8 mouse cellular contexts compared by ENCODE assay signal in the genomic region with DNA sequence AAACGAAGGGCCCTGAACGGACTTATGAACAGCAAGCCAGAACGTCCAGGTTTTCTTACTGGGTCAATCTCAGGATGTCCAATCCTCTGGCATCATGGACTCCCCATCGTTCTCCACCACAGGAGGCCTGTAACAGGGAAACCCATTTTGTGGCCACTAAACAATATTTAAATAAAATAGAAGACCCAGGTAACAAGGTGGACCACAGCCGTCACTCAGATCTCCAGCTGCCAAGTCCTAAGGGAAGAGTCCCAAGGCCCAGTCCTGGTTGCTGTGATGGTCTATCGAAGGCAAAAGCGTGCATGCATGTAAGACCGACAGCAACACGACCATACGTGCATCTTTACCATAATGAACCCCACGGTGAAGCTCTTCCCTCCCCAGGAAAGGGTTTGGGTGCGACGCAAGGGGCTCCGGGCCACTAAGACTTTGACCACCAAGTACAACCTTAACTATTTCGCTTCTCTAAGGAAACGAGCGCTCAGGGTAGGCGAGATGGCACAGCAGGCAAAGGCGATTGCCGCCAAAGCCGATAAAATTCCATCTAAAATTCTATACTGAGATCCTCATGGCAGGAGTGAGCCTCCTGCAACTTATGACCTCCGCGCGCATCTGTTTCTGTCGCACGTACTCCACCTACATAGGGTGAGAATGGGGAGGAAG. TPM values are rescaled to one million over a fixed set of nuclear protein-coding genes. Genes with fewer than 3 reads are reported as not detected.
DNase-seq lines count a peak whose midpoint lies in the region; ATAC-seq lines count a peak whose summit lies in the region.

A gene (plus strand): TSS at position 480 of the 663 bp plus-strand sequence.

- peaks cover 14% of the 10 kb centered on the region for H3K36me3 ChIP-seq in heart, embryonic 11.5 days (ENCODE audit: control insufficient read depth, insufficient read depth, low read length)
- H3K36me3 ChIP-seq in midbrain, embryonic 15.5 days (replicated peaks) = no peaks in the 10 kb centered on the region; the same call in 1 of the 2 replicates

- no peak for ATAC-seq in heart, embryonic 11.5 days (replicated peaks; ENCODE audit: insufficient number of reproducible peaks, low FRiP score, low TSS enrichment)
- ATAC-seq in midbrain, embryonic 15.5 days (replicated peaks) = no peak; the same call in 1 of the 2 replicates

- WGBS in heart, embryonic 11.5 days (ENCODE audit: insufficient replicate concordance) = 33% methylated on average over 26 of the region's 26 CpGs
- 40% methylated on average over 26 of the region's 26 CpGs for WGBS in midbrain, embryonic 15.5 days

- H3K4me1 ChIP-seq in heart, embryonic 11.5 days (ENCODE audit: control insufficient read depth, insufficient read depth, low read length) = peaks cover 13% of the 10 kb centered on the region
- peaks cover 28% of the 10 kb centered on the region for H3K4me1 ChIP-seq in midbrain, embryonic 15.5 days

- peak within 1 kb of the TSS; percentile 65 for H3K4me2 ChIP-seq in heart, embryonic 11.5 days
- H3K4me2 ChIP-seq in midbrain, embryonic 15.5 days = peak within 1 kb of the TSS; percentile 73

- H3K9ac ChIP-seq in heart, embryonic 11.5 days (ENCODE audit: low read depth, low read length) = peak within 1 kb of the TSS; percentile 97
- peak within 1 kb of the TSS; percentile 93 for H3K9ac ChIP-seq in midbrain, embryonic 15.5 days

- no peaks in the 10 kb centered on the region for H3K9me3 ChIP-seq in heart, embryonic 11.5 days (replicated peaks; ENCODE audit: control insufficient read depth, low read length)
- H3K9me3 ChIP-seq in midbrain, embryonic 15.5 days = no peaks in the 10 kb centered on the region

- peak; percentile 32 for DNase-seq in cerebellum, adult 11 months
- DNase-seq in cerebellum, postnatal 4 days (ENCODE audit: low spot score in 2 of 2) = no peak
- no peak for DNase-seq in urinary bladder, adult 2 months (ENCODE audit: low spot score)
- no peak for DNase-seq in urinary bladder, postnatal 10 days (ENCODE audit: low spot score)
- DNase-seq in layer of hippocampus, postnatal 36 days = no peak
- DNase-seq in right cerebral cortex, postnatal 36 days (ENCODE audit: low spot score in 2 of 2) = no peak

- no peaks in the 10 kb centered on the region for H3K27me3 ChIP-seq in heart, embryonic 11.5 days (ENCODE audit: control insufficient read depth, insufficient read depth, low read length)
- no peaks in the 10 kb centered on the region for H3K27me3 ChIP-seq in midbrain, embryonic 15.5 days (replicated peaks)

- peak within 1 kb of the TSS; percentile 94 for H3K4me3 ChIP-seq in heart, embryonic 11.5 days (ENCODE audit: low read depth, low read length)
- H3K4me3 ChIP-seq in midbrain, embryonic 15.5 days = peak within 1 kb of the TSS; percentile 88

- peak within 1 kb of the TSS; percentile 88 for H3K27ac ChIP-seq in heart, embryonic 11.5 days (ENCODE audit: low read depth, low read length)
- peak within 1 kb of the TSS; percentile 93 for H3K27ac ChIP-seq in midbrain, embryonic 15.5 days

RNA-seq across cellular contexts. Expression of the gene that starts here (rescaled TPM):
- 40.7 and 42.7 TPM in 2 replicates for polyA plus RNA-seq in urinary bladder, adult 2 months (2012; rRNA removed)
- 19.2 and 19.4 TPM in 2 replicates for polyA plus RNA-seq in heart, embryonic 11.5 days (2014; fragmentation: Nextera tagmentation; extraction: Ambion mirVana)
- total RNA-seq in layer of hippocampus, postnatal 36 days (2021) = 10 to 100 TPM; 55.0 to 59.6 TPM
- polyA plus RNA-seq in midbrain, embryonic 15.5 days (2015; fragmentation: Nextera tagmentation; extraction: Ambion mirVana) = 39.8 and 40.7 TPM in 2 replicates
